Mouse (Mus musculus): Measurements from ENCODE around the gene Olfr763. TPM values are rescaled to one million over a fixed set of nuclear protein-coding genes. Genes with fewer than 3 reads are reported as not detected.
"Not testable (repeated sequence)": the region's sequence is repeated elsewhere in the genome, so short reads cannot be mapped to it uniquely, and the experiment has no call there.

Gene Olfr763
- total RNA-seq, 1 experiment = not detected

GRCm38 (mm10) chr10:129039796-129040195 is 29.2 kb downstream of the Olfr763 start, which contains the start of gene Olfr764-ps1:
Olfr764-ps1 (minus strand) TSS chr10:129039896.
- Histone ChIP-seq H3K4me1 (ENCODE audit: control insufficient read depth in 2 of 2, insufficient read depth in 2 of 2, low read length in 2 of 2, poor library complexity in 1 of 2) (no peaks in the 10 kb centered on the region), H3K9me3 (ENCODE audit: control insufficient read depth, insufficient read depth, low read depth, low read length) (peaks cover 2% of the 10 kb centered on the region; the same call in 1 of the 2 replicates), H3K36me3 (ENCODE audit: control insufficient read depth, insufficient read depth, low read length, poor library complexity, severe bottlenecking) (no peaks in the 10 kb centered on the region), H3K27ac (ENCODE audit: insufficient read depth, low read depth, low read length, poor library complexity, severe bottlenecking) (no peak within 1 kb of the TSS), H3K4me3 (ENCODE audit: insufficient read depth in 1 of 2, low read depth in 1 of 2, low read length in 2 of 2, poor library complexity in 1 of 2, severe bottlenecking in 1 of 2) (no peak within 1 kb of the TSS), H3K9ac (ENCODE audit: insufficient read depth, low read depth, low read length, poor library complexity, severe bottlenecking) (no peak within 1 kb of the TSS)
- TF ChIP-seq MAFK (IDR thresholded peaks at IDR 0.05; ENCODE audit: insufficient read depth, low read depth, low read length) = no peak
- TF ChIP-seq CHD2 (IDR thresholded peaks at IDR 0.05; ENCODE audit: low read depth, low read length) = no peak
- in situ Hi-C loops (cut with MboI; ENCODE audit: low sequenced_read_pairs in 2 of 2, unreplicated experiment in 2 of 2) = no loop called here
- no peak for DNase-seq (ENCODE audit: low read depth, low spot score)

DNA sequence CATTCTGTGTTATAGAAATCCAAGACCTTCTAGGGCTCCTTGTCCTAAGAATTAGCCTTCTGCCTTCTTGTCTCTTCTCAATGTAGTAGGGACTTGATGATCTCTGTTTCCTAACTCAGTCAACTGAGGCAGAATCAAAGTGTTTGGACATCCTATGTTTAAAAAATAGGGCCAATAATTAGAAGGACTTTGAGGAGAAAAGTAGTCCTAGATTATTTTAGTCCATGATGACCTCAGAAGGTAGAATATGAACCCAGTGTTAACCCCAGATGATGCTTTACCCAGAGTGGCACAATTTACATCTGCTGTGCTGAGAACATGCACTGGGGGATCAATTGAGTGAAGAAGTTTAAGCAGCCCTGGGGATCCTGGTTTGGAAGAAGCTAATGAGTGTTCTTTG is 39.3 kb downstream of the Olfr763 start, which contains the start of gene Olfr765:
TSS of gene Olfr765 (minus strand) at position 101 of the 400 bp plus-strand sequence.
- H3K27ac ChIP-seq (ENCODE audit: insufficient read depth, low read depth, low read length, poor library complexity, severe bottlenecking); H3K9ac ChIP-seq (ENCODE audit: insufficient read depth, low read depth, low read length, poor library complexity, severe bottlenecking); H3K4me1 ChIP-seq (ENCODE audit: control insufficient read depth in 2 of 2, insufficient read depth in 2 of 2, low read length in 2 of 2, poor library complexity in 1 of 2); in situ Hi-C loops (cut with MboI; ENCODE audit: low sequenced_read_pairs in 2 of 2, unreplicated experiment in 2 of 2); DNase-seq (ENCODE audit: low read depth, low spot score); H3K9me3 ChIP-seq (ENCODE audit: control insufficient read depth, insufficient read depth, low read depth, low read length); H3K4me3 ChIP-seq (ENCODE audit: insufficient read depth in 1 of 2, low read depth in 1 of 2, low read length in 2 of 2, poor library complexity in 1 of 2, severe bottlenecking in 1 of 2); H3K36me3 ChIP-seq (ENCODE audit: control insufficient read depth, insufficient read depth, low read length, poor library complexity, severe bottlenecking): not testable (repeated sequence)

Other genes starting within 250 kb of the Olfr763 start
- gene Mmp19, start 219.9 kb upstream of the Olfr763 start, total RNA-seq (2012; rRNA removed) = 0.37 and 0.94 TPM in 2 replicates
- 51.9 and 53.0 TPM in 2 replicates for gene Dnajc14, start 206.7 kb upstream of the Olfr763 start, total RNA-seq (2012; rRNA removed)
- 7.7 and 11.0 TPM in 2 replicates for gene Tmem198b, start 206.4 kb upstream of the Olfr763 start, total RNA-seq (2012; rRNA removed)
- gene Sarnp, start 193.5 kb upstream of the Olfr763 start, total RNA-seq (2012; rRNA removed) = 70.1 and 101 TPM in 2 replicates
- gene Ormdl2, start 189.1 kb upstream of the Olfr763 start, total RNA-seq (2012; rRNA removed) = 145 and 155 TPM in 2 replicates
- 3.1 and 4.6 TPM in 2 replicates for gene Gdf11, start 119.1 kb upstream of the Olfr763 start, total RNA-seq (2012; rRNA removed)
- 158 and 226 TPM in 2 replicates for gene Cd63, start 109.8 kb upstream of the Olfr763 start, total RNA-seq (2012; rRNA removed)
- 3.9 and 6.8 TPM in 2 replicates for gene Rdh5, start 87.9 kb upstream of the Olfr763 start, total RNA-seq (2012; rRNA removed)
- gene Bloc1s1, start 86.8 kb upstream of the Olfr763 start, total RNA-seq (2012; rRNA removed) = 71.2 and 90.0 TPM in 2 replicates
- gene Itga7, start 77.0 kb upstream of the Olfr763 start, total RNA-seq (2012; rRNA removed) = 10.1 and 17.6 TPM in 2 replicates
- 0.26 and 0.58 TPM in 2 replicates for gene Mettl7b, start 49.8 kb upstream of the Olfr763 start, total RNA-seq (2012; rRNA removed)
- not detected in 2 replicates for gene Olfr9, start 21.4 kb upstream of the Olfr763 start, total RNA-seq (2012; rRNA removed)
- not detected in 2 replicates for gene Olfr764-ps1, start 29.1 kb downstream of the Olfr763 start, total RNA-seq (2012; rRNA removed)
- not detected in 2 replicates for gene Olfr765, start 39.2 kb downstream of the Olfr763 start, total RNA-seq (2012; rRNA removed)
- not detected in 2 replicates for gene Olfr766-ps1, start 58.2 kb downstream of the Olfr763 start, total RNA-seq (2012; rRNA removed)
- gene Olfr767, start 72.1 kb downstream of the Olfr763 start, total RNA-seq (2012; rRNA removed) = not detected in 2 replicates
- not detected in 2 replicates for gene Olfr768, start 88.6 kb downstream of the Olfr763 start, total RNA-seq (2012; rRNA removed)
- gene Olfr769, start 107.1 kb downstream of the Olfr763 start, total RNA-seq (2012; rRNA removed) = not detected in 2 replicates
- gene Olfr770, start 128.2 kb downstream of the Olfr763 start, total RNA-seq (2012; rRNA removed) = not detected in 2 replicates
- gene Olfr771, start 154.0 kb downstream of the Olfr763 start, total RNA-seq (2012; rRNA removed) = not detected in 2 replicates
- gene Olfr772, start 167.1 kb downstream of the Olfr763 start, total RNA-seq (2012; rRNA removed) = 0.21 TPM in 1 of 2 replicates, not detected in the other
- gene Olfr773, start 176.6 kb downstream of the Olfr763 start, total RNA-seq (2012; rRNA removed) = not detected in 2 replicates
- gene Olfr774, start 225.4 kb downstream of the Olfr763 start, total RNA-seq (2012; rRNA removed) = not detected in 2 replicates
- not detected in 2 replicates for gene Olfr775, start 237.6 kb downstream of the Olfr763 start, total RNA-seq (2012; rRNA removed)
- gene Olfr776, start 248.3 kb downstream of the Olfr763 start, total RNA-seq (2012; rRNA removed) = not detected in 2 replicates